Mouse (Mus musculus) neural tube, embryonic 13.5 days (tissue): ENCODE measurements around the gene Prss53. TPM values are rescaled to one million over a fixed set of nuclear protein-coding genes. Genes with fewer than 3 reads are reported as not detected.
"Not testable (repeated sequence)": the region's sequence is repeated elsewhere in the genome, so short reads cannot be mapped to it uniquely, and the experiment has no call there.

Experiments used
- ATAC-seq: fragments of 200-750 bp; cut with Nextera tagmentation; 2 replicates; pipeline ENCODE4 v1.8.0; 2017; ENCODE audit warnings: low read depth, mild to moderate bottlenecking, moderate TSS enrichment, moderate library complexity
- H3K27ac ChIP-seq: fragments of 300-500 bp; sonication (generic); replicated peaks from 2 replicates; pipeline ENCODE4 v1.5.1; 2015; ENCODE audit warnings: moderate library complexity, mild to moderate bottlenecking, inconsistent platforms
- H3K27me3 ChIP-seq: fragments of 300-500 bp; sonication (generic); 2 replicates; pipeline ENCODE4 v1.6.1; 2015; ENCODE audit warnings: mild to moderate bottlenecking, inconsistent platforms
- H3K36me3 ChIP-seq: fragments of 300-500 bp; sonication (generic); 2 replicates; pipeline ENCODE4 v1.6.1; 2015; ENCODE audit warnings: mild to moderate bottlenecking, inconsistent platforms
- H3K4me1 ChIP-seq: fragments of 300-500 bp; sonication (generic); replicated peaks from 2 replicates; pipeline ENCODE4 v1.6.1; 2015; ENCODE audit warnings: inconsistent platforms
- H3K4me2 ChIP-seq: fragments of 300-500 bp; sonication (generic); 2 replicates; pipeline ENCODE4 v1.6.1; 2015; ENCODE audit warnings: inconsistent platforms, mild to moderate bottlenecking, moderate library complexity
- H3K4me3 ChIP-seq: fragments of 300-500 bp; sonication (generic); 2 replicates; pipeline ENCODE4 v1.5.1; 2015; ENCODE audit warnings: mild to moderate bottlenecking, inconsistent platforms
- H3K9ac ChIP-seq: fragments of 300-500 bp; sonication (generic); 2 replicates; pipeline ENCODE4 v1.6.1; 2015; ENCODE audit warnings: moderate library complexity, mild to moderate bottlenecking, inconsistent platforms
- H3K9me3 ChIP-seq: fragments of 300-500 bp; sonication (generic); 2 replicates; pipeline ENCODE4 v1.6.1; 2016; ENCODE audit warnings: inconsistent platforms
- WGBS: fragments of 180-500 bp; shearing (Covaris S2); methylation state at CpG from one replicate; pipeline ENCODE4 v1.1.7; 2015; 5-methylcytosine and 5-hydroxymethylcytosine counted together
- polyA plus RNA-seq: library from polyadenylated mRNA; unstranded; fragments of >200 nt; fragmentation: Nextera tagmentation; extraction: Ambion mirVana; gene quantifications from 2 replicates; pipeline ENCODE4 v1.2.1, GENCODE M21; 2015

Prss53 gene
- polyA plus RNA-seq, 1 experiment from 2014 or later = 0.87 TPM

- no peaks in the 10 kb centered on the region for H3K9me3 ChIP-seq
- H3K4me3 ChIP-seq = no peak overlapping the region
- no peak overlapping the region for H3K4me2 ChIP-seq
- H3K36me3 ChIP-seq = peaks cover 70% of the 10 kb centered on the region
- no peak overlapping the region for H3K9ac ChIP-seq
- no peaks in the 10 kb centered on the region for H3K27me3 ChIP-seq
- H3K27ac ChIP-seq = no peak overlapping the region
- H3K4me1 ChIP-seq = peaks cover 12% of the 10 kb centered on the region
- no peak for ATAC-seq
- WGBS = 97% methylated on average over 18 of the region's 18 CpGs
These were observed 23.1 kb downstream of the Prss53 start for GRCm38 (mm10) chr7:127867641-127868040.

GRCm38 (mm10) chr7:127866434-127866833 is 24.3 kb downstream of the Prss53 start:
- Histone ChIP-seq H3K36me3 (peaks cover 64% of the 10 kb centered on the region), H3K9me3 (no peaks in the 10 kb centered on the region), H3K4me1 (peaks cover 12% of the 10 kb centered on the region), H3K4me2 (no peak overlapping the region), H3K4me3 (no peak overlapping the region), H3K27ac (no peak overlapping the region), H3K27me3 (no peaks in the 10 kb centered on the region), H3K9ac (no peak overlapping the region)
- ATAC-seq = no peak
- WGBS = 93% methylated on average over 12 of the region's 12 CpGs

GRCm38 (mm10) chr7:127858258-127858657 is 32.5 kb downstream of the Prss53 start:
- 91% methylated on average over 6 of the region's 6 CpGs for WGBS

GRCm38 (mm10) chr7:127850906-127851305 is 39.9 kb downstream of the Prss53 start:
- Histone ChIP-seq H3K36me3 (no peaks in the 10 kb centered on the region), H3K27ac (no peak overlapping the region), H3K9me3 (no peaks in the 10 kb centered on the region), H3K4me3 (no peak overlapping the region), H3K9ac (no peak overlapping the region), H3K4me2 (no peak overlapping the region), H3K27me3 (no peaks in the 10 kb centered on the region), H3K4me1 (no peaks in the 10 kb centered on the region)
- no peak for ATAC-seq
- 76% methylated on average over 5 of the region's 5 CpGs for WGBS

More at GRCm38 (mm10) chr7:127858258-127858657, 32.5 kb downstream of the Prss53 start:
- no peak overlapping the region for H3K27ac ChIP-seq
- H3K4me2 ChIP-seq = no peak overlapping the region
- no peaks in the 10 kb centered on the region for H3K4me1 ChIP-seq
- peaks cover 7% of the 10 kb centered on the region; the same call in 1 of the 2 replicates for H3K36me3 ChIP-seq
- H3K9ac ChIP-seq = no peak overlapping the region
- H3K27me3 ChIP-seq = no peaks in the 10 kb centered on the region
- no peak for ATAC-seq
- no peaks in the 10 kb centered on the region for H3K9me3 ChIP-seq
- H3K4me3 ChIP-seq = no peak overlapping the region

- no peak overlapping the region for H3K4me2 ChIP-seq
- no peak overlapping the region for H3K27ac ChIP-seq
- no peak overlapping the region for H3K4me3 ChIP-seq
- no peaks in the 10 kb centered on the region for H3K27me3 ChIP-seq
- no peaks in the 10 kb centered on the region for H3K4me1 ChIP-seq
- H3K36me3 ChIP-seq = no peaks in the 10 kb centered on the region
- WGBS = 80% methylated on average over 6 of the region's 6 CpGs
- H3K9ac ChIP-seq = no peak overlapping the region
- H3K9me3 ChIP-seq = no peaks in the 10 kb centered on the region
- no peak for ATAC-seq
These were observed 40.5 kb downstream of the Prss53 start for GRCm38 (mm10) chr7:127849973-127850875.

GRCm38 (mm10) chr7:127842001-127842718 is 48.6 kb downstream of the Prss53 start:
- ATAC-seq = peak; percentile 59
- WGBS = under 1% methylated on average over 40 of the region's 40 CpGs
- no peaks in the 10 kb centered on the region for H3K9me3 ChIP-seq

GRCm38 (mm10) chr7:127841340-127842000 is 49.3 kb downstream of the Prss53 start:
- under 1% methylated on average over 44 of the region's 46 CpGs for WGBS
- peak overlapping the region; percentile 91 for H3K27ac ChIP-seq
- no peaks in the 10 kb centered on the region for H3K9me3 ChIP-seq
- peaks cover 6% of the 10 kb centered on the region; the same call in 1 of the 2 replicates for H3K36me3 ChIP-seq
- peak overlapping the region; percentile 99 for H3K4me2 ChIP-seq
- H3K27me3 ChIP-seq = no peaks in the 10 kb centered on the region
- H3K4me1 ChIP-seq = peaks cover 17% of the 10 kb centered on the region
- H3K4me3 ChIP-seq = peak overlapping the region; percentile 70
- peak; percentile 90 for ATAC-seq
- H3K9ac ChIP-seq = peak overlapping the region; percentile 77

More at GRCm38 (mm10) chr7:127842001-127842718, 48.6 kb downstream of the Prss53 start:
- H3K27ac ChIP-seq = peak overlapping the region; percentile 91
- no peaks in the 10 kb centered on the region for H3K27me3 ChIP-seq
- peaks cover 17% of the 10 kb centered on the region for H3K4me1 ChIP-seq
- H3K9ac ChIP-seq = peak overlapping the region; percentile 77
- H3K4me3 ChIP-seq = peak overlapping the region; percentile 70
- H3K36me3 ChIP-seq = peaks cover 6% of the 10 kb centered on the region; the same call in 1 of the 2 replicates
- H3K4me2 ChIP-seq = peak overlapping the region; percentile 99

- Histone ChIP-seq H3K4me1 (peaks cover 17% of the 10 kb centered on the region), H3K36me3 (peaks cover 6% of the 10 kb centered on the region; the same call in 1 of the 2 replicates), H3K27me3 (no peaks in the 10 kb centered on the region), H3K4me2 (peak overlapping the region; percentile 99), H3K9ac (peak overlapping the region; percentile 77), H3K9me3 (no peaks in the 10 kb centered on the region), H3K27ac (peak overlapping the region; percentile 91), H3K4me3 (peak overlapping the region; percentile 70)
- WGBS = 5% methylated on average over 15 of the region's 15 CpGs
- peak; percentile 16; the same call in 1 of the 2 replicates for ATAC-seq
These were observed 49.9 kb downstream of the Prss53 start for GRCm38 (mm10) chr7:127840886-127841285.

- 90% methylated on average over 2 of the region's 2 CpGs for WGBS
- not testable (repeated sequence) for ATAC-seq, H3K36me3 ChIP-seq, H3K9ac ChIP-seq, H3K27ac ChIP-seq, H3K9me3 ChIP-seq, H3K27me3 ChIP-seq, H3K4me3 ChIP-seq
- Histone ChIP-seq H3K4me1 (peaks cover 17% of the 10 kb centered on the region), H3K4me2 (peak overlapping the region; percentile 99)
These were observed 50.7 kb downstream of the Prss53 start for GRCm38 (mm10) chr7:127840031-127840430.

- not testable (repeated sequence) for ATAC-seq
- WGBS = 71% methylated on average over 4 of the region's 4 CpGs
These were observed 52.9 kb downstream of the Prss53 start for GRCm38 (mm10) chr7:127837878-127838277.

GRCm38 (mm10) chr7:127837473-127837872 is 53.3 kb downstream of the Prss53 start:
- no peak for ATAC-seq
- no peaks in the 10 kb centered on the region for H3K27me3 ChIP-seq
- no peak overlapping the region for H3K4me3 ChIP-seq
- H3K4me1 ChIP-seq = peaks cover 11% of the 10 kb centered on the region
- no peak overlapping the region for H3K27ac ChIP-seq
- 95% methylated on average over 5 of the region's 5 CpGs for WGBS
- no peak overlapping the region for H3K4me2 ChIP-seq
- no peak overlapping the region for H3K9ac ChIP-seq
- H3K36me3 ChIP-seq = no peaks in the 10 kb centered on the region
- H3K9me3 ChIP-seq = no peaks in the 10 kb centered on the region

More at GRCm38 (mm10) chr7:127837878-127838277, 52.9 kb downstream of the Prss53 start:
- H3K36me3 ChIP-seq, H3K4me3 ChIP-seq, H3K27me3 ChIP-seq, H3K27ac ChIP-seq, H3K9me3 ChIP-seq, H3K9ac ChIP-seq, H3K4me2 ChIP-seq: not testable (repeated sequence)
- H3K4me1 ChIP-seq = peaks cover 15% of the 10 kb centered on the region
